Mouse (Mus musculus): ENCODE results near the gene Snurf. TPM values are rescaled to one million over a fixed set of nuclear protein-coding genes. Genes with fewer than 3 reads are reported as not detected.
A peak's percentile ranks its signal among the peaks of the same experiment; 100 is the strongest.

Snurf gene
- total and polyA plus RNA-seq, 2 experiments, result not detected

GRCm38 (mm10) chr7:60003921-60004605 lies 786 bp downstream of the Snurf start:
- no peak for TF ChIP-seq CTCF (IDR thresholded peaks at IDR 0.05; ENCODE audit: low read depth, low read length)
- no peak for TF ChIP-seq POLR2A (IDR thresholded peaks at IDR 0.05; ENCODE audit: extremely low read depth, insufficient read depth, low read length)
- 0 out of 2 replicates have a peak, but pooled peaks cover 3% of the 10 kb centered on the region for H3K79me2 ChIP-seq (ENCODE audit: control insufficient read depth, insufficient read depth, low read length)
- H3K4me1 ChIP-seq (ENCODE audit: control insufficient read depth, insufficient read depth, low read length), result no peaks in the 10 kb centered on the region
- H3K9ac ChIP-seq (ENCODE audit: low read depth, low read length), result peak overlapping the region; percentile 66
- no peak overlapping the region for H3K27ac ChIP-seq (replicated peaks; ENCODE audit: insufficient read depth, low read depth, low read length)
- H3K36me3 ChIP-seq (ENCODE audit: control insufficient read depth, insufficient read depth, low read length), result no peaks in the 10 kb centered on the region
- H3K27me3 ChIP-seq (ENCODE audit: control insufficient read depth, insufficient read depth, low read length), result no peaks in the 10 kb centered on the region
- no peak for DNase-seq (ENCODE audit: extremely low read depth, low read depth, low spot score)
- WGBS, result 47% methylated on average over 22 of the region's 22 CpGs
- peak overlapping the region; percentile 98 for H3K4me3 ChIP-seq (ENCODE audit: insufficient read depth, low read depth, low read length)

GRCm38 (mm10) chr7:60003006-60003865 lies 1.6 kb downstream of the Snurf start:
- Histone ChIP-seq H3K36me3 (ENCODE audit: control insufficient read depth, insufficient read depth, low read length) (no peaks in the 10 kb centered on the region), H3K27me3 (ENCODE audit: control insufficient read depth, insufficient read depth, low read length) (no peaks in the 10 kb centered on the region), H3K9ac (ENCODE audit: low read depth, low read length) (no peak overlapping the region), H3K79me2 (ENCODE audit: control insufficient read depth, insufficient read depth, low read length) (0 out of 2 replicates have a peak, but pooled peaks cover 3% of the 10 kb centered on the region), H3K4me3 (ENCODE audit: insufficient read depth, low read depth, low read length) (peak overlapping the region; percentile 98; the same call in 1 of the 2 replicates), H3K27ac (replicated peaks; ENCODE audit: insufficient read depth, low read depth, low read length) (no peak overlapping the region), H3K4me1 (ENCODE audit: control insufficient read depth, insufficient read depth, low read length) (no peaks in the 10 kb centered on the region)
- TF ChIP-seq POLR2A (IDR thresholded peaks at IDR 0.05; ENCODE audit: extremely low read depth, insufficient read depth, low read length), result no peak
- TF ChIP-seq CTCF (IDR thresholded peaks at IDR 0.05; ENCODE audit: low read depth, low read length), result no peak
- peak; percentile 43 for DNase-seq (ENCODE audit: extremely low read depth, low read depth, low spot score)
- 80% methylated on average over 12 of the region's 12 CpGs for WGBS

- no peak overlapping the region for H3K4me3 ChIP-seq (ENCODE audit: insufficient read depth, low read depth, low read length)
- 48% methylated on average over 1 of the region's 1 CpGs for WGBS
- no peaks in the 10 kb centered on the region for H3K4me1 ChIP-seq (ENCODE audit: control insufficient read depth, insufficient read depth, low read length)
- no peaks in the 10 kb centered on the region for H3K27me3 ChIP-seq (ENCODE audit: control insufficient read depth, insufficient read depth, low read length)
- peaks cover under 1% of the 10 kb centered on the region; the same call in 1 of the 2 replicates for H3K36me3 ChIP-seq (ENCODE audit: control insufficient read depth, insufficient read depth, low read length)
- DNase-seq (ENCODE audit: extremely low read depth, low read depth, low spot score), result peak; percentile 69
- no peak overlapping the region for H3K9ac ChIP-seq (ENCODE audit: low read depth, low read length)
- no peaks in the 10 kb centered on the region for H3K79me2 ChIP-seq (ENCODE audit: control insufficient read depth, insufficient read depth, low read length)
- no peak for TF ChIP-seq POLR2A (IDR thresholded peaks at IDR 0.05; ENCODE audit: extremely low read depth, insufficient read depth, low read length)
- no peak for TF ChIP-seq CTCF (IDR thresholded peaks at IDR 0.05; ENCODE audit: low read depth, low read length)
- no peak overlapping the region for H3K27ac ChIP-seq (replicated peaks; ENCODE audit: insufficient read depth, low read depth, low read length)
Observed at GRCm38 (mm10) chr7:59978646-59979045, 26.2 kb downstream of the Snurf start.

Other genes starting within 250 kb of the Snurf start
- 1.7 and 2.5 TPM in 2 replicates for gene Gm38393, start within 50 bp of the Snurf start, total RNA-seq (2014; rRNA removed)
- 0.38 and 0.45 TPM in 2 replicates for gene Gm38393, start within 50 bp of the Snurf start, polyA plus RNA-seq (2012; rRNA removed)
- gene Snrpn, start 135.2 kb upstream of the Snurf start, total RNA-seq (2014; rRNA removed), result 6.0 and 11.2 TPM in 2 replicates
- gene Snrpn, start 135.2 kb upstream of the Snurf start, polyA plus RNA-seq (2012; rRNA removed), result 14.6 and 14.8 TPM in 2 replicates